Mouse (Mus musculus): ENCODE measurements around the gene Vmn1r100.
"Not testable (repeated sequence)": the region's sequence is repeated elsewhere in the genome, so short reads cannot be mapped to it uniquely, and the experiment has no call there.

The Vmn1r100 gene

DNA sequence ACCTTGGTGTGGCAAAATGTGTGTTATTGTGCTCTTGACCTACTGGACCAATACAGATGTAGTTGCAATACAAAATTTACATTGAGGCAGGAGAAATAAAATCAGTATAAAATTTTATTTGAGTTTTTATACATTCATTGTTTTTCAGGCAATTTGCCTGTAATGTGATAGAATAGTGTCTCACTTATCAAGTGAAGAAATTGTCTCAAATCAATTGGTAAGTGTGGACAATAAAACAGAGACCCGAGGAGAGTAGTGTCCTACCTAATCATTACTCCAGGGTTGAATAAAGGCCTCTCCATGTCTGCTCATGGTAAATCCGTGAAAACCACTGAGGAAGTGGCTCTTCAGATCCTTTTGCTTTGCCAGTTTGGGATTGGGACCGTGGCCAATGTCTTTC is at the start of gene Vmn1r100:
TSS of gene Vmn1r100 (plus strand) at position 301 of the 400 bp plus-strand sequence.
- DNase-seq (ENCODE audit: low spot score): not testable (repeated sequence)

DNA sequence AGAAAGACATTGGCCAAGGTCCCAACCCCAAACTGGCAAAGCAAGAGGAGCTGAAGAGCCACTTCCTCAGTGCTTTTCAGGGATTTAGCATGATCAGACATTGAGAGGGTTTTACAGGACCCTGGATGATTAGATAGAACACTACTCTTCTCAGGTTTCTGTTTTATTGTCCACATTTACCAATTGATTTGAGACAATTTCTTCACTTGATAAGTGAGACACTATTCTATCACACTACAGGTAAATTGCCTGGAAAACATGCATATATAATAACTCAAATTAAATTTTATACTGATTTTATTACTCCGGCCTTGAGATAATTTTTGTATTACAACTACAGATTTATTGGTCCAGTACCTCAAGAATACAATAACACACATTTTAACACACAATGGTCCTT is 42.4 kb upstream of the Vmn1r100 start, which contains the start of gene Gm5728:
TSS of gene Gm5728 (minus strand) at position 101 of the 400 bp plus-strand sequence.
- not testable (repeated sequence) for DNase-seq (ENCODE audit: low spot score)

DNA sequence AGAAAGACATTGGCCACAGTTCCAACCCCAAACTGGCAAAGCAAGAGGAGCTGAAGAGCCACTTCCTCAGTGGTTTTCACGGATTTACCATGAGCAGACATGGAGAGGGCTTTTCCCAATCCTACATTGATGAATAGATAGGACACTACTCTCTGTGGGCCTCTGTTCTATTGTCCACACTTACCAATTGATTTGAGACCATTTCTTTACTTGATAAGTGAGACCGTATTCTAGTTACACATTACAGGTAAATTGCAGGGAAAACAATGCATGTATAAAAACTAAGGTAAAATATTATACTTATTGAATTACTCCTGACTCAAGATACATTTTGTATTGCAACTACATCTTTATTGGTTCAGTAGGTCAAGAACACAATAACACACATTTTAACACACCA is 24.8 kb downstream of the Vmn1r100 start, which contains the start of gene Vmn1r101:
TSS of gene Vmn1r101 (minus strand) at position 101 of the 400 bp plus-strand sequence.
- not testable (repeated sequence) for DNase-seq (ENCODE audit: low spot score)

All from lung, postnatal 25 days (tissue).